Mouse (Mus musculus): Measurements from ENCODE around the gene Kctd18.
A peak's percentile ranks its signal among the peaks of the same experiment; 100 is the strongest.

Gene Kctd18

DNA sequence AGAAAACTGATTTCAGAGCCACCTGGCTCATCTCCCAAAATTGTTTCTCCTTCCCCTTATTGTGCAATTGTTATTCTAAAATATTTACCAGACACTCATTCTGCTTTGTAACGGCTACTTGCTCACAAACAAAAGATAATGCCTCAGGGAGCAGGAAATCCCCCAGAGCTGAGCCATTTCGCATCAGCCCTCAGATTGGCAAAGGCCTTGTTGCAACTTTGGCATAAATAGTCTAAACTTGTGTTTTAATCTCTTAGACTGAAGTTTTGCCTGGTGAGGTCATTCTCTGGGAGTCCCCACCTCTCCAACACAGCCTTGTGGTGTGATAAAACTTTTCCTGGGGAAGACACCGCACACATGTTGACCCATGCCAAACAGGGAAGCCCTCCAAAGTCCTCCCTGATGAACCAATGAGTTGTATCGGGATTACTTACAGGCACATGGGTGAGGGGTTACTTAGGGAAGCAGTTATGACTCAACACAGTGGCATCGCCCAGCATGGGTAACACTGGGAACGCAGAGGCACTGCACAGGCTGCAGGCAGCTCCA, 29.6 kb downstream of the Kctd18 start:
- no peak for DNase-seq

DNA sequence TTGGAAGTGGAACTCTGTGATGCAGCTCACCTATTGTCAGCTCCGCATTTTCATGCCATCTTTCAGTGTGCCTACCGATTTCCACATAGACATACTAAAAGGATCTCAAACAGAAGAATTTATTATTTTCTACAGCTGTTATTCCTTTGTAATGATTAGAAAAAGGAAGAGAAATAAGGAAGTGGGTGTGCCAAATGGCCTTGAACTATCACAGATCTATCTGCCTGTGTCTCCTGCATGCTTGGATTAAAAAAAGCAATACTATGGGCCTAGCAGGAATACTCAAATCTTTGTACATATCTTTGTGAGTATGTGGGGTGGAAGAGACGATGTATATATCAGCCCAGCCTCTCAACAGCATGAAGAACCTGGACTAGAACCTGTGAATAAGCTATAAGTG, 41.9 kb downstream of the Kctd18 start:
- DNase-seq, result no peak

GRCm38 (mm10) chr1:57971588-57971987, 47.2 kb downstream of the Kctd18 start:
- DNase-seq, result no peak

GRCm38 (mm10) chr1:57969327-57970271, 49.2 kb downstream of the Kctd18 start:
- DNase-seq, result peak; percentile 95 to 96

- DNase-seq, result no peak
These were observed 63.0 kb downstream of the Kctd18 start for GRCm38 (mm10) chr1:57955774-57956173.

- DNase-seq, result no peak
These were observed 64.4 kb downstream of the Kctd18 start for GRCm38 (mm10) chr1:57954376-57954765.

DNA sequence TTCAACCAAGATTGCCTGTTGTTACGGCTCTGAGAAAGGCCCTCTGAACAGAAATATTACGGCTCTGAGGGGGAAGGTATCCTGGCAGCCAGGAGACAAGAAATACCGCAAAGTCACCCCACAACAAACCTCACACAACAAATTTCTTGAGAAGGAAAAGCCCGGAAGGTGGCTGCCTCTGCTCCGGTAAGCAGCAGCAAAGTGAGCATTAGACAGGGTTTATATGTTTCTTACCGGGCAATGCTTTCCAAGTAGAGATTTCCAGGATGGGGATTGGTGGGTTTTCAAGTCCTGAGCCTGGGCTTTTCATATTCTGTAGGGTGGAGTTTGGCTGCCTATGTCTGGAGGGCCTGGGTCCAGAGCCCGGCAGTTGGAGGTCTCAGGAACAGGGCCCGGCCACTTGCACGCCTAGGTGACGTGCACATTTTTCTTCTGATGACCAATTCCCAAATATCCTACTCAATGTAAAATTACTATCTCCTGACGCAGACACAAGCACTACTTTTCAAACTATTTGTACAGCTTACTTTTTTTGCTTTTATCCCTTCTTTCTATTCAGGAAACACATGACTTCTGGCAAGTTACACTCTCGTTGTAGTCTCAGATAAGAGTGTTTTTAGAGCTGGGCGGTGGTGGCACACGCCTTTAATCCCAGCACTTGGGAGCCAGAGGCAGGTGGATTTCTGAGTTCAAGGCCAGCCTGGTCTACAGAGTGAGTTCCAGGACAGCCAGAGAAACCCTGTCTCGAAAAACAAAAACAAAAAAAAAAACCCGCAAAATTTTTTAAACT, 65.0 kb downstream of the Kctd18 start:
- no peak for DNase-seq

DNA sequence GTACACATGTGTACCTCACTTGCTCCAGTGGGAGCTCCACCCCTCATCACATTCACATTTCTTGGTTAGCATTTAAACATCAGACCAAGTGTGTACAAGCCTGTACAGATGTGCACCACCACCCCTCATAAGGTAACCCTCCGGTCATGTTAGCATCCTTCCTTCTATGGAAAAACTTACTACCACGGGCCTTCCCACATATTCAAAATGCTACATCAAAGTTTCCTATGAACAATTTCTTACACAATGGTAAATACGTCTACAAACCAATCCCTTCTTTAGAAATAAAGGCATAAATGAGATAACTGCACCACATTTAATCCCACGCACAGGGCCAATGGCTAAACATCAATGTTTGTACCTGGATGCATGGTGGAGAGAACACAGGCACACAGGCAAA, 66.2 kb downstream of the Kctd18 start:
- DNase-seq, result no peak

DNA sequence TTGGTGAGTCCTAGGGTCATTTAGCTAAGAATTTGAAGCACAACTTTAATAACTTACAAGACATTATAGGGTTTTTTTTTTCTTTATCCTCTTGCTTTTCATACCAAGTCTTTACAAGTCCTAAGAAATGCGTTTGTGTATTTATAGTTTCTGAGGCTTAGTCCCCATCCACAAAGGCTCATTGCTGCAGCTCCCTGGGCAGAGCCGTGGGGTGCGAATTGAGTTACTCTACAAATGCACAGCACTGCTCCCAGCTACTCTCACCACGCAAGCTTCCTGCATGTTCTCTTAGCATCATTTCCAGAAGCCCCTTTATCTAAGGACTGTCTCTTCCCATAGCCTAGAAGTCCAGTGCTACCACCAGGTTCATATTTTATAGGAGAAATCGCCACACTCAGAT, 69.0 kb downstream of the Kctd18 start:
- DNase-seq, result no peak

DNA sequence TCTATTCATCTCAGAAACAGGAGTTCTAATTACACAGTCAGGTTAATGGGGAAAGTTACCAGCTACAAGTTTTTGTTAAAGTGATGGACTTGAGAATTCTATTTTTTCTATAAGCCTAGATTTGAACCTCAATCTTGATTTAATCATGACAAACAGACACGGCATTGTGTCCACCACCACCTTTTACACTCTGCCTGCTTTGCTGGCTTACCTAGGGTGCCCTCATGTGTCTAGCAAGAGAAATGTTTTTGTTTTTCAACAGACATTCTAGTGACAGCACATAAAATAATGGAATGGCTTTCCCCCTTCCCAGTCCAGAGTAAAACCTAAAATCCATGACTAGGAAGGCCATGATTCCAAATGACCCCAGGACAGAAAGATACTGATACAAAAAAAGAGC, 69.6 kb downstream of the Kctd18 start:
- no peak for DNase-seq

GRCm38 (mm10) chr1:57947552-57948347, 71.0 kb downstream of the Kctd18 start:
- DNase-seq, result no peak

GRCm38 (mm10) chr1:57942215-57942614, 76.5 kb downstream of the Kctd18 start:
- DNase-seq, result no peak

DNA sequence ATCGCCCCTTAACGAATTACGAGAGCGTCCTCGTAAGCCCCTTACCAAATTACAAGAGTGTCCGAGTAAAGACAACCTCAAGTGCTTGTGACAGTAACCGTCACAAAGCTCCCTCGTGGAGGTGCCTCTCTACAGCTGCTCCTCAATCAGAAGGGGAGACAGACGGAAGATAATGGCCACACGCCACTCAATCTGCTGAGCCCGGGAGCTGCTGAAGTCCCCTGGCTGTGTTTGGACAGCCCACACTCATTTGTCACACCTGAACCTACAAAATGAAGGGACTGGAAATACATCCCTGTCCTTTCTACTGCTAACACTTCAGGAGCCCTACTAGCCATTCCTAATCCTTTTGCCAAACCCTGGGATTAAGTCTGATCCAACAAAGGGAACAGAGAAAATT, 77.0 kb downstream of the Kctd18 start:
- no peak for DNase-seq

DNA sequence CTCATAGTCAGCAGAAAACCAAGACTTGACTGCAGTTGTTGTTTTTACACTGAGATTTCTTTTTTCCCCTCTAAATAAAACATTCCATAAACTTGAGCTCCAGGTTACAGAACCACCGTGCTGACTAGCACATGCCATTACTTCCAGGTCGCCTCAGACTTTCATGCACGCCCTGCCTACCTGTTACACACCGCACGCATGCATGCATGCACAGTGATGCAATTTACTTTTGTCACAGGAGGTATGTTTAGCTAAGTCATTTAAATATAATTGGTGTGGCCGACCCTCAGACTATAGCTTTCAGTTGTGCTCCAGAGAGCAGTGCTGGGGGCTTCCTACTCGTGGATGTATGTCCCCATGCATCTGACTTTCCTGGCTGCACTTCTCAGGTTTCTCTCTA, 77.7 kb downstream of the Kctd18 start:
- DNase-seq, result no peak

DNA sequence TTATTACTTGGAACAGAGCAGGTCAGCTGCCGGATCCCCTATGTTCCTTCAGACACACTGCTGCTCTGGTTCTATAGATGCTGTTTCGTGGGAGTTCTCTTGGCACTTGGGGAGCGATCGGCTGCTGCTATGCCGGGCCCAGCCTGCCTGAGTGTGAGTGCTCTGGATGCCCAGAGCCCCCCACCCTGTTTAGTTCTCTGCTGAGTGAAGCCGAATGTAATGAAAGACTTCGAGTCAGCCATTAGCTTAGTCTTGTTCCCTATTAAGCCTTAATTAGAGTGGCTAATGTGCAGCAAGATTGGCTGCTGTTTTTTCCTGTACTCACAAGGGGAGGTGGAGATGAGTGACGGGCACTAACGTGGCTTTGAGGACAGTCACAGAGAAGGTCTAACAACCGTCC, 78.1 kb downstream of the Kctd18 start:
- no peak for DNase-seq

- DNase-seq, result no peak
These were observed 84.5 kb downstream of the Kctd18 start for GRCm38 (mm10) chr1:57934287-57934686.

- no peak for DNase-seq
These were observed 100.2 kb downstream of the Kctd18 start for GRCm38 (mm10) chr1:57918567-57918966.

GRCm38 (mm10) chr1:57917342-57917741, 101.4 kb downstream of the Kctd18 start:
- no peak for DNase-seq

DNA sequence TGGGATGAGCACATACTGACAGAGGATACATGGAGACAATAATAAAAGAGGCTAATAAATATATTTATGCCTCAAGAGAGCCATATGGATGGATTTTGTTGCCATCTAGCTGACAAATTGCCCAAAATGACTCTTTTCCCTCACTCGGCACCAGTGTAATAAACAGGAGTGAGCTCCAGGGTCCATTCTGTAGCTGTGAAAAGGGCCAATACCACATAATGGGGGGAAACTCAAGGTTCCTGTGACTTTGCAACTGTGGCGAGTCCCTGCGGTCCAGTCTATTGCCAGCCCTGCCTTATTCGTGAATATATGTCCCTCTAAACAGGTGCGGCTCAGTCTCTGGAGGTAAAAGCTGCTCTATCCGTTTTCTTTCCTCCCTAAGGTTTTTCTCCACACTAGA, 107.2 kb downstream of the Kctd18 start:
- no peak for DNase-seq

GRCm38 (mm10) chr1:57906312-57906711, 112.4 kb downstream of the Kctd18 start:
- DNase-seq, result no peak

DNA sequence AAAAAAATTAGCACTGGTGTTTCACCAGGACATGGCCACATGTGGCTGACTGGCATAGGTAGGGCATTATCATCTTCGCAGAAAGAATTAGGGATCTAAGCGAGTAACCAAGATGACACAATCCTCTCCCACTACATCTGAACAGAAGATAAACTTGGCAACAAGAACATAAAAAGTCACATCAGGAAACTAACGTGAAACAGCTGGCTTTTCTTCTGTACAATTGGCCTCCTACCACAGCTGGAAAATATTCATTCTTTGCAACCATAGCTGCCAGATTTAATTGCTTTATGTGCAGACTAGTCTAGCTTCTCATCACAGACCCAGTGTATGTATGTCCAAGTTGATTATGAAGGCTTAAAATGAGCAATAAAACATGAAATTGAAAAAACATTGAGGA, 112.8 kb downstream of the Kctd18 start:
- DNase-seq, result no peak

Data from B cell, adult 2 months (primary cell).